Mouse (Mus musculus) hindbrain, embryonic 11.5 days (tissue): ENCODE measurements around the gene Vmn2r110. TPM values are rescaled to one million over a fixed set of nuclear protein-coding genes. Genes with fewer than 3 reads are reported as not detected.

ENCODE experiments used
- ATAC-seq: fragments of 200-750 bp; cut with Nextera tagmentation; 2 replicates; pipeline ENCODE4 v1.8.0; 2017; ENCODE audit warnings: mild to moderate bottlenecking, moderate TSS enrichment, moderate library complexity; ENCODE audit not compliant: low FRiP score
- DNase-seq: peaks from one replicate; pipeline ENCODE4 v3.0.0-alpha.2; 2015; ENCODE audit warnings: low spot score
- H3K27ac ChIP-seq: fragments of 300-500 bp; sonication (generic); 2 replicates; pipeline ENCODE4 v1.5.1; 2014; ENCODE audit warnings: mild to moderate bottlenecking, low read depth, low read length
- H3K27me3 ChIP-seq: fragments of 300-500 bp; sonication (generic); 2 replicates; pipeline ENCODE4 v1.6.1; 2014; ENCODE audit warnings: mild to moderate bottlenecking, low read length, moderate library complexity, mixed read lengths; ENCODE audit not compliant: control insufficient read depth, insufficient read depth
- H3K36me3 ChIP-seq: fragments of 300-500 bp; sonication (generic); 2 replicates; pipeline ENCODE4 v1.6.1; 2014; ENCODE audit warnings: mild to moderate bottlenecking, low read length, moderate library complexity, mixed read lengths; ENCODE audit not compliant: control insufficient read depth, insufficient read depth
- H3K4me1 ChIP-seq: fragments of 300-500 bp; sonication (generic); replicated peaks from 2 replicates; pipeline ENCODE4 v1.6.1; 2014; ENCODE audit warnings: low read length, mixed read lengths; ENCODE audit not compliant: control insufficient read depth, insufficient read depth
- H3K4me2 ChIP-seq: fragments of 300-500 bp; sonication (generic); replicated peaks from 2 replicates; pipeline ENCODE4 v1.6.1; 2014; ENCODE audit warnings: mild to moderate bottlenecking, low read depth, low read length
- H3K4me3 ChIP-seq: fragments of 300-500 bp; sonication (generic); 2 replicates; pipeline ENCODE4 v1.5.1; 2014; ENCODE audit warnings: low read depth, low read length
- H3K9ac ChIP-seq: fragments of 300-500 bp; sonication (generic); 2 replicates; pipeline ENCODE4 v1.6.1; 2014; ENCODE audit warnings: low read depth, low read length
- H3K9me3 ChIP-seq: fragments of 300-500 bp; sonication (generic); 2 replicates; pipeline ENCODE4 v1.6.1; 2016; ENCODE audit warnings: low read length; ENCODE audit not compliant: control insufficient read depth
- WGBS: fragments of 180-500 bp; shearing (Covaris S2); extraction: QIAGEN DNeasy Blood & Tissue Kit; methylation state at CpG from one replicate; pipeline ENCODE4 v1.1.7; 2014; 5-methylcytosine and 5-hydroxymethylcytosine counted together
- polyA plus RNA-seq: library from polyadenylated mRNA; unstranded; fragments of >200 nt; fragmentation: Nextera tagmentation; extraction: Ambion mirVana; gene quantifications from 2 replicates; pipeline ENCODE4 v1.2.1, GENCODE M21; 2014

Gene Vmn2r110
- 0.06 TPM in 1 of 2 replicates, not detected in the other for polyA plus RNA-seq

DNA sequence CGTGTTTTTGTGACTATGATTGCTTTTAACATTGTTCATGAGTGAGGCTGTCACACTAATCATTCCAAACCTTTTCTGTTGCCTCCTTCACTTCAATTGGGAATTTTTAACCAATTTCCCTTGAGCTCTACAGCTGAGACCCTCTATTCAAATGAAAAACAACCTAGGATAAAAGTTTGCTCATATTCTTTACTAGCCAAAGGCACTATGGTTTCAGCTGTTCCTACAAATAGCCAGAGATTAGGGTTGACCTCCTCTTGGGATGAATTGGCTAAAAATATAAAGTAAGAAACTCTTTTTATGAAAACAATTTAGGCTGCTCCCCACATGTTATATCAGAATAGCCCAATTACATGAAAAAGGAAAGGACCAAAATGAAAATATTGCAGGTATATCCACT, at the start of gene Vmn2r110:
TSS of gene Vmn2r110 (minus strand) at position 101 of the 400 bp plus-strand sequence.
- no peak for DNase-seq
- Histone ChIP-seq H3K27ac (no peak within 1 kb of the TSS), H3K4me3 (no peak within 1 kb of the TSS), H3K9ac (no peak within 1 kb of the TSS), H3K4me1 (no peaks in the 10 kb centered on the region), H3K9me3 (no peaks in the 10 kb centered on the region), H3K27me3 (no peaks in the 10 kb centered on the region), H3K36me3 (no peaks in the 10 kb centered on the region), H3K4me2 (no peak within 1 kb of the TSS)
- 44% methylated on average over 1 of the region's 1 CpGs for WGBS
- no peak for ATAC-seq

GRCm38 (mm10) chr17:20624777-20625176, 28.6 kb upstream of the Vmn2r110 start, which contains the start of gene Fpr-rs3:
Gene Fpr-rs3 (minus strand): TSS chr17:20624877.
- no peak for ATAC-seq
- H3K27me3 ChIP-seq: no peaks in the 10 kb centered on the region
- no peak within 1 kb of the TSS for H3K4me3 ChIP-seq
- H3K9me3 ChIP-seq: no peaks in the 10 kb centered on the region
- H3K4me2 ChIP-seq: no peak within 1 kb of the TSS
- H3K36me3 ChIP-seq: no peaks in the 10 kb centered on the region
- DNase-seq: no peak
- H3K9ac ChIP-seq: no peak within 1 kb of the TSS
- no peaks in the 10 kb centered on the region for H3K4me1 ChIP-seq
- no peak within 1 kb of the TSS for H3K27ac ChIP-seq

DNA sequence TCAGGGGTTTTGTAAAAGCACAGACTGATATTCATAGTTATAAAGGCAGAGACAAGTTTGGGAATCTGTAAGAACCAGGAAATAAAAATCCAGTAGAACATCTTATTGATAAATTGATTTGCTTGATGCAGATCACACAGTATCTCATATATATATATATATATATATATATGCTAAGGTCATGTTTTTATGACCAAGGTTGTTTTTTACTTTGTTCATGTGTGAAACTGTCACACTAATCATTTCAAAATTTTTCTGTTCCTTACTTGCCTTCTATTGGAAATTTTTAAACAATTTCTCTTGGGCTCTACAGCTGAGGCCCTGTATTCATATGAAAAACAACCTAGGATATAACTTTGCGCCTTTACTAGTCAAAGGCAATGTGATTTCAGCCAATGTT, 31.6 kb downstream of the Vmn2r110 start, which contains the start of gene Vmn2r109:
TSS of gene Vmn2r109 (minus strand) at position 101 of the 400 bp plus-strand sequence.
- Histone ChIP-seq H3K27me3 (no peaks in the 10 kb centered on the region), H3K4me3 (no peak within 1 kb of the TSS), H3K4me1 (no peaks in the 10 kb centered on the region), H3K27ac (no peak within 1 kb of the TSS), H3K9ac (no peak within 1 kb of the TSS), H3K9me3 (no peaks in the 10 kb centered on the region), H3K36me3 (no peaks in the 10 kb centered on the region), H3K4me2 (no peak within 1 kb of the TSS)
- no peak for ATAC-seq
- DNase-seq: no peak
- 82% methylated on average over 1 of the region's 1 CpGs for WGBS

Other genes starting within 250 kb of the Vmn2r110 start
- not detected in 2 replicates for gene Vmn1r224, start 182.3 kb downstream of the Vmn2r110 start, polyA plus RNA-seq
- gene Vmn2r108, start 115.1 kb downstream of the Vmn2r110 start, polyA plus RNA-seq: not detected in 2 replicates
- not detected in 2 replicates for gene Vmn1r225, start 98.3 kb downstream of the Vmn2r110 start, polyA plus RNA-seq
- gene Vmn2r109, start 31.7 kb downstream of the Vmn2r110 start, polyA plus RNA-seq: not detected in 2 replicates
- not detected in 2 replicates for gene Fpr-rs3, start 28.5 kb upstream of the Vmn2r110 start, polyA plus RNA-seq
- gene Vmn1r226, start 86.4 kb upstream of the Vmn2r110 start, polyA plus RNA-seq: not detected in 2 replicates
- not detected in 2 replicates for gene Vmn1r227, start 133.4 kb upstream of the Vmn2r110 start, polyA plus RNA-seq
- not detected in 2 replicates for gene Vmn1r228, start 189.7 kb upstream of the Vmn2r110 start, polyA plus RNA-seq
- not detected in 2 replicates for gene Vmn1r229, start 215.1 kb upstream of the Vmn2r110 start, polyA plus RNA-seq
- gene Vmn1r230, start 244.0 kb upstream of the Vmn2r110 start, polyA plus RNA-seq: not detected in 2 replicates